Mouse (Mus musculus) liver, embryonic 14.5 days (tissue): ENCODE results near the gene Gm45140. TPM values are rescaled to one million over a fixed set of nuclear protein-coding genes. Genes with fewer than 3 reads are reported as not detected.

ENCODE experiments used
- ATAC-seq: fragments of 200-750 bp; cut with Nextera tagmentation; 2 replicates; pipeline ENCODE4 v1.8.0; 2017; ENCODE audit warnings: moderate number of reproducible peaks, mild to moderate bottlenecking, moderate library complexity; ENCODE audit not compliant: insufficient read depth
- DNase-seq, 3 experiments: peaks; one replicate each; pipeline ENCODE4 v3.0.0-alpha.2; 2012 to 2013; ENCODE audit warnings: low read depth in 3 of 3, low spot score in 3 of 3
- H3K27ac ChIP-seq: fragments of 300-500 bp; sonication (generic); 2 replicates; pipeline ENCODE4 v1.5.1; 2014; ENCODE audit warnings: moderate library complexity, mild to moderate bottlenecking, control low read depth, inconsistent platforms
- H3K27me3 ChIP-seq: fragments of 300-500 bp; sonication (generic); 2 replicates; pipeline ENCODE4 v1.6.1; 2014; ENCODE audit warnings: mild to moderate bottlenecking, low read length, moderate library complexity; ENCODE audit not compliant: control insufficient read depth, insufficient read depth
- H3K36me3 ChIP-seq: fragments of 300-500 bp; sonication (generic); replicated peaks from 2 replicates; pipeline ENCODE4 v1.6.1; 2014; ENCODE audit warnings: low read depth; ENCODE audit not compliant: control insufficient read depth, insufficient read depth
- H3K4me1 ChIP-seq, 2 experiments: fragments of 200-500 bp in 1 of 2; fragments of 300-500 bp in 1 of 2; sonication (generic) in 1 of 2; replicated peaks; 2 replicates each; pipeline ENCODE4 v1.6.1; 2012 to 2014; ENCODE audit warnings: antibody characterized with exemption in 1 of 2, inconsistent platforms in 1 of 2, low read length in 1 of 2; ENCODE audit not compliant: control insufficient read depth in 2 of 2, insufficient read depth in 2 of 2
- H3K4me2 ChIP-seq: fragments of 300-500 bp; sonication (generic); 2 replicates; pipeline ENCODE4 v1.6.1; 2014; ENCODE audit warnings: low read depth, mild to moderate bottlenecking, control low read depth, moderate library complexity
- H3K4me3 ChIP-seq, 2 experiments: fragments of 200-500 bp in 1 of 2; fragments of 300-500 bp in 1 of 2; sonication (generic) in 1 of 2; 2 replicates each; pipeline ENCODE4 v1.5.1; 2012 to 2014; ENCODE audit warnings: low read depth in 2 of 2, low read length in 2 of 2, mild to moderate bottlenecking in 2 of 2, control low read depth in 1 of 2, inconsistent platforms in 1 of 2, moderate library complexity in 1 of 2; ENCODE audit not compliant: insufficient read depth in 1 of 2
- H3K9ac ChIP-seq: fragments of 300-500 bp; sonication (generic); replicated peaks from 2 replicates; pipeline ENCODE4 v1.6.1; 2014; ENCODE audit warnings: mild to moderate bottlenecking, control low read depth, moderate library complexity
- H3K9me3 ChIP-seq: fragments of 300-500 bp; sonication (generic); 2 replicates; pipeline ENCODE4 v1.6.1; 2016; ENCODE audit warnings: low read length, mixed read lengths; ENCODE audit not compliant: control insufficient read depth
- CTCF ChIP-seq: IDR thresholded peaks from 2 replicates; pipeline ENCODE4 v1.5.1; 2016; ENCODE audit warnings: antibody characterized with exemption, low read depth, control low read depth
- EP300 ChIP-seq: IDR thresholded peaks from 2 replicates; pipeline ENCODE4 v1.6.1; 2016; ENCODE audit warnings: antibody characterized with exemption, low read depth
- WGBS: fragments of 180-500 bp; shearing (Covaris S2); extraction: QIAGEN DNeasy Blood & Tissue Kit; methylation state at CpG from one replicate; pipeline ENCODE4 v1.1.7; 2014; ENCODE audit not compliant: insufficient replicate concordance; 5-methylcytosine and 5-hydroxymethylcytosine counted together
- polyA plus RNA-seq, 2 experiments: library from polyadenylated mRNA; depleted of rRNA in 1 of 2; stranded (reverse) in 1 of 2; unstranded in 1 of 2; fragments of >200 nt; fragmentation: Nextera tagmentation in 1 of 2; extraction: Ambion mirVana in 1 of 2; gene quantifications; 2 replicates each; pipeline versions ENCODE4 v1.2.1 to v1.2.3; 2012 to 2014

Gene Gm45140
- polyA plus RNA-seq, 2 experiments, result 3.2 to 3.7 TPM

DNA sequence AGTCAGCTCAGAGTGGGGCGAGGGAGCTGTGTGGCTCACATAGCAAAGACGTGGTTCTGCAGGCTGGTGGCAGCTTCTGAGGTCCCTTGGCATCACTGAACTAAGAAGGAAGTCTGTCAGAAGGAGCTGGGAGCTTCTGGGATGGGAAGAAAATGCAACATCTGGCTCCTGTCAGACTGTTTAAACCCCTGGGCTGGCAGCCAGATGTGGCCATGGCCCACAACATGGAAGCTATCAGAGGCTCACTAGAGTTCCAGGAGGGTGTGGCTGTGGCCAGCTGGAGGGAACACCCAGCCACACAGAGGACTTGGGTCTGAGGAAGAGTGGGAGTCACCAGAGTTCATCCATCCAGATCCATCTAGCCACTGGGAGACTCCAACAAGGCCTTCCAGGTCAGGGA lies 88.7 kb downstream of the Gm45140 start:
- peak; percentile 81 for ATAC-seq
- DNase-seq, result no peak
- peak overlapping the region; percentile 54 for H3K4me2 ChIP-seq
- H3K9me3 ChIP-seq, result no peaks in the 10 kb centered on the region
- peaks cover 32 to 58% of the 10 kb centered on the region in 2 experiments for H3K4me1 ChIP-seq
- no peak for TF ChIP-seq EP300
- no peak for TF ChIP-seq CTCF
- peak overlapping the region; percentile 75 for H3K27ac ChIP-seq
- WGBS, result 64% methylated on average over 2 of the region's 2 CpGs
- no peaks in the 10 kb centered on the region for H3K36me3 ChIP-seq
- H3K4me3 ChIP-seq, result no peak overlapping the region
- H3K27me3 ChIP-seq, result no peaks in the 10 kb centered on the region
- H3K9ac ChIP-seq, result peak overlapping the region; percentile 48

DNA sequence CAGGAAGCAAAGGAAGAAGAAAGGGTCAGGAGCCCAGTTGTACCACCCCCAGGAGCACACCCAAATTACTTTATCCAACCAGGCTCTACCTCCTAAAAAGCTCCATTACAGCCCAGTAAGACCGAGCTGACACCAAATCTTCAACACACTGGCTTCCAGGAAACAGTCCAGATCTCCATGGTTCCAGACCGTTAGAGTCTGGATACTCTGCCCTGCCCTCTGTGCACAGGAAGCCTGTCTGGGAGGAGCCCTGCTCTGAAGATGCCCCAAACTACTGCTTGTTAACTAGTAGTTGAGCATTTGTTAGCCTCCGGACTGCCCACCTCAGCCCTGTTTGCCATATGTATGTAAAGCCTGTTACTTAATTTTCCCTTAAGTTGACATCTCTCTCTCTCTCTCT lies 89.5 kb downstream of the Gm45140 start:
- no peaks in the 10 kb centered on the region for H3K9me3 ChIP-seq
- ATAC-seq, result no peak; the same call in 1 of the 2 replicates
- 0 out of 2 replicates have a peak overlapping the region, but pooled peaks have one; percentile 0 for H3K9ac ChIP-seq
- peak overlapping the region; percentile 43 for H3K27ac ChIP-seq
- no peak for DNase-seq
- no peaks in the 10 kb centered on the region for H3K27me3 ChIP-seq
- WGBS, result 36% methylated on average over 3 of the region's 3 CpGs
- H3K36me3 ChIP-seq, result no peaks in the 10 kb centered on the region
- H3K4me1 ChIP-seq, result peaks cover 36 to 64% of the 10 kb centered on the region in 2 experiments
- no peak for TF ChIP-seq CTCF
- TF ChIP-seq EP300, result no peak
- H3K4me3 ChIP-seq, result no peak overlapping the region
- H3K4me2 ChIP-seq, result no peak overlapping the region

DNA sequence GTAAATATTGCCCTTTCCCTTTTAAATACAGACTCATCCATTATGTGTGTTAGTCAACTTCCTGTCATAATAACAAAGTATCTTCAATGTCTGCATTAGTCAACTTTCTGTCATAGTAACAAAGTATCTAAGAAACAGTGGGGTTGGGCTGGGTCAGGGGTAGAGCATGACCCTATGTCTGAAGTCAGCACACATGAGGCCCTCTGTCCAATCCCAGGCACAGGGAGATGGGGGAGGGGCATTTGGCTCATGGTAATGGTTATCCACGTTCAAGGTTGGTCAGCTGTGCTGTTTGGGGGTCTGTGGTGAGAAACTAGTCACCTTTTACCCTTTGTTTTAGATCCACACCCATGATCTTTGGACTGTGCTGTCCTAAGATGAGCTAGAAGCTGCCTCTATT lies 90.3 kb downstream of the Gm45140 start:
- Histone ChIP-seq H3K36me3 (no peaks in the 10 kb centered on the region), H3K4me2 (no peak overlapping the region), H3K27ac (no peak overlapping the region; the same call in 1 of the 2 replicates), H3K4me1 (peaks cover 43 to 72% of the 10 kb centered on the region in 2 experiments), H3K9ac (no peak overlapping the region), H3K9me3 (no peaks in the 10 kb centered on the region), H3K4me3 (no peak overlapping the region), H3K27me3 (no peaks in the 10 kb centered on the region)
- TF ChIP-seq CTCF, result no peak
- WGBS, result 21% methylated on average over 1 of the region's 1 CpGs
- ATAC-seq (no peak), DNase-seq (no peak)

DNA sequence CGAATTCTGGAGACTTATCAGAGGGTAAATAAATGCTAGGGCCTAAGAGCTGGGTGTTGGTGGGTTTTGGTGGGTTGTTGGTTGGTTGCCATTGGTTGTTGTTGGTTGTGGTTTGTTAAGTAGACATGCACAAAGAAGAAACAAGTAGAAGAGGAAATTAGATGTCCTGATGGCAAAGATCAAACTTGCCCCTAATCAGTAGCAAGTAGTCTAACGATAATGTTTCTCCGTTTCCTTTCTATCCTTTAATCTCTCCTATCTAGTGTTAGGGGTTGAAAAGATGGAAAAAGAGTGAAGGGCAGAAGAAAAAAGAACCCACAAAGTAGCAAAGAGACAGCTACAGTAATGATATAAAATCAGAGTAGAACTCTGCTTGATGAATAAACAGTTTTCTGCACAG lies 91.0 kb downstream of the Gm45140 start:
- no peaks in the 10 kb centered on the region for H3K36me3 ChIP-seq
- ATAC-seq (no peak), DNase-seq (no peak)
- no peak overlapping the region for H3K9ac ChIP-seq
- peaks cover 50 to 78% of the 10 kb centered on the region in 2 experiments for H3K4me1 ChIP-seq
- no peak overlapping the region for H3K27ac ChIP-seq
- no peaks in the 10 kb centered on the region for H3K27me3 ChIP-seq
- H3K4me3 ChIP-seq, result no peak overlapping the region
- TF ChIP-seq CTCF (no peak), EP300 (no peak)
- H3K4me2 ChIP-seq, result no peak overlapping the region
- 58% methylated on average over 3 of the region's 3 CpGs for WGBS
- no peaks in the 10 kb centered on the region for H3K9me3 ChIP-seq

DNA sequence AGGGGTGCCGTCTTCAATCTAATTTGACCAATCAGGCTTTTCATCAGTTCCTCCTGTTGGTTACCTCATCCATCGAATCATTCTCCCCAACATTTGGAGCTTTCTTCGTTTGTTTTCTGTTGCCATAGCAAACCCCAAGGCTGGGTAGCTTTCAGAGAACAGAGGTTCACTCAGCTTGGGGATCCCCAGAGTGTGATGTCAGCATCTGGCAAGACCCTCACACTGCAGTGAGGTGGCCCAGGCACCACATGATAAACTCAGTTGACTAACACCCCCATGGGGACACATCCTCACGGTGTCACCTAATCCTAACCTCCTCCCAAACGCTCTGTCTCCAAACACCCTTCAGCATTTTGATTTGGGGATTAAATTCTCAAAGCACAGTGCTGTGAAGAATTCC lies 92.3 kb downstream of the Gm45140 start:
- H3K9me3 ChIP-seq, result no peaks in the 10 kb centered on the region
- ATAC-seq (no peak), DNase-seq (no peak)
- H3K4me2 ChIP-seq, result no peak overlapping the region
- 81% methylated on average over 5 of the region's 5 CpGs for WGBS
- H3K27me3 ChIP-seq, result no peaks in the 10 kb centered on the region
- no peak overlapping the region for H3K27ac ChIP-seq
- H3K9ac ChIP-seq, result no peak overlapping the region
- peaks cover 57 to 75% of the 10 kb centered on the region in 2 experiments for H3K4me1 ChIP-seq
- H3K4me3 ChIP-seq, result no peak overlapping the region
- H3K36me3 ChIP-seq, result no peaks in the 10 kb centered on the region
- TF ChIP-seq EP300, result no peak
- TF ChIP-seq CTCF, result no peak
